Mouse (Mus musculus): Measurements from ENCODE around the gene Hps4. TPM values are rescaled to one million over a fixed set of nuclear protein-coding genes. Genes with fewer than 3 reads are reported as not detected.
"Not testable (repeated sequence)": the region's sequence is repeated elsewhere in the genome, so short reads cannot be mapped to it uniquely, and the experiment has no call there.

The Hps4 gene
- total RNA-seq, 2 experiments from 2014 or later: 25.0 to 29.9 TPM

DNA sequence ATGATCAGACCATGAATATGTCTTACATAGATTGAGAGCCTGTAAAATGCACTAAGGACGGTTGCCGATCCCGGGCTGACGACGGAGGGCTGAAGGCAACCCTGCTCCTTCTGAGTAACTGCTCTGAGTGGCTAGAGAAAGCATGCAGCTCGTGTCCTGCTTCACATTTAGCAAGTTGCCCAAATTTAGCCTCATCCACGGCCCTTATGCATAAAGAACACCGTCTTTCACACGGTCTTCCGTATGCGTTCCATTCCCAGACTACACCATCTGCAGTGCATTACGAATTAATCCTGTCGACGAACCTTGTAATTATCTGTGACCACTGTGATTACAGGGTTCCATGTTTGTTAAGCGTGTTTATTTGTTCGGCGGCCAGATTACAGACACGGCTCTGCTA, 53.2 kb downstream of the Hps4 start:
- DNase-seq (ENCODE audit: low spot score in 2 of 2): no peak

- no peak for DNase-seq (ENCODE audit: low spot score in 2 of 2)
Measured at GRCm38 (mm10) chr5:112399284-112399683, 56.4 kb downstream of the Hps4 start.

- no peak for DNase-seq (ENCODE audit: low spot score in 2 of 2)
Measured at GRCm38 (mm10) chr5:112402437-112402836, 59.6 kb downstream of the Hps4 start.

DNA sequence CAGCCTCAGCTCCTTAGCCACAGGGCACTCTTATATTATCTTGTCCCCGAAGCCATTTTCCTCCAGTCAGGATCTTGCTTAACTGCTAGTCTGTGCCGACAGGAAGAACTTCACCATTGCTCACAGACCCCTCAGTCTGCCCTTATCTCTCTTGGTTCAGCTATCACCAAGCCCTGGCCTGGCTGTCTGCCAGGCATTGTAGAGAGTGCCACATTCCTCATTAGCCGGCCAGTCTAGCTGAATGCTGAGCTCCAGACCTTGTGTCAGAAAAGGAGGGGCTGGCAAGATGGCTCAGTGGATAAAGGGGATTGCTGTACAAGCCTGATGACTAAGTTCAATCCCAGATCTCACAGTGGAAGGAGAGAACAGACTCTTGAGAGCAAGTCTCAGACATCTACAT, 63.1 kb downstream of the Hps4 start:
- DNase-seq (ENCODE audit: low spot score in 2 of 2): no peak

GRCm38 (mm10) chr5:112409274-112409673, 66.4 kb downstream of the Hps4 start:
- DNase-seq (ENCODE audit: low spot score in 2 of 2): no peak

- DNase-seq (ENCODE audit: low spot score in 2 of 2): no peak
Measured at GRCm38 (mm10) chr5:112411072-112411471, 68.2 kb downstream of the Hps4 start.

DNA sequence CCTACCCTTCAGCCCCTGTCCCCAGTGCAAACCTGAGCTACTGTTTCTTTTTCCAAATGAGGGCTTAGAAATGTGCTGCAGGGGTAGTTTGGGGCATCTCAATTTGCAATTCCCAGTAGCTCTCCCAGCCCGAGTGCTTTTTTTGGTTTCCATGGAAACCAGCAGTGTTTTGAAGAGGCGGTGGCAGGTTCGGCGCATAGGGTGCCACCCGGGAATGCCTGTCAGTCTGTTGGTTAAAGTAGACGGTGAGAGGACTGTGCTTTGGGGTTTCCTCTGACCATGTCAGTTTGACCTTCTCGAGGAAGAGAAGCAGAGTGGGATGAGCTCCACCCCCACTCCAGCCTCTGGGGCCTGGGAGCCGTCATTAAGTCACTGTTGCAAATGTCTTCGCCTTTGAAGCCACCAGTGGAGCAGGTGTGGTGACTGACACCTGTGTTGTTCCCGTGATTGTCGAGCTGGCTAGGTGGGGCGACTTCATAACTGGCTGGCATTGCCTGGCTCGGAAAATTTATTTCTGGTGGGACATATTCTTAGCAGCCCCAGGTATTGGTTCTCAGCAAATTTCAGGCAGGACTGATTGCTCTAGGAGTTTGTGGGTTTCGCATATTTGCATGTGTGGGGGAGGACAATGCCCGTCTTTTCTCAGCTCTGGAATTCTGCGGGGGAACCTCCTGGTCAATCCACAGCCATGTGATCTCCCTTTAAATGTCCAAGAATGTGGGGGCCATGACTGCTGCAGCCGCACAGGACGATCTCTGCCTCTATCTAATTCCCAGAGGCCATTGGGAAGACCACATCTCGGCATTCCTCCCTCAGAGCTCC, 68.8 kb downstream of the Hps4 start:
- DNase-seq (ENCODE audit: low spot score in 2 of 2): peak in 1 of 2 experiments; percentile 79

- not testable (repeated sequence) for DNase-seq (ENCODE audit: low spot score in 2 of 2)
Measured at GRCm38 (mm10) chr5:112412781-112413180, 69.9 kb downstream of the Hps4 start.

- no peak for DNase-seq (ENCODE audit: low spot score in 2 of 2)
Measured at GRCm38 (mm10) chr5:112416673-112417072, 73.8 kb downstream of the Hps4 start.

GRCm38 (mm10) chr5:112418023-112418422, 75.1 kb downstream of the Hps4 start:
- DNase-seq (ENCODE audit: low spot score in 2 of 2): no peak

GRCm38 (mm10) chr5:112419535-112419934, 76.7 kb downstream of the Hps4 start:
- no peak for DNase-seq (ENCODE audit: low spot score in 2 of 2)

DNA sequence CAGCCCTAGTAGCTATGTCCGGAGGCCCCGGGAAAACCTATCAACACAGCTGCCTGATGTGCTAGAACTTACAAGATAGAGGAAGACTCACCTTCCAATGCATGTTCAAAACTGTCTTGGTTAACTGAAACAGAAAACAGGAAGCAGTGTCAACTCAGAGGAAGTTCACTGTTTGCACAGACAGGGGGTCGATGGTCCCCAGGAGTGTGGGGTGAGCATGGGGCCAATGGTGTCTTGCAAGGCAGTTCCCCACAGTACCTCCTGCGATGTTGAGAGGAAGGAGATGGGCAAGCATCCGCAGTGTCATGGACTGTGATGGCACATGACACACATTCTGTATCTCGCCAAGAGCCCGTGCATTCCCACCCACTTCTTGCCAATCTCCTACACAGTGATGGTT, 83.8 kb downstream of the Hps4 start:
- no peak for DNase-seq (ENCODE audit: low spot score in 2 of 2)

- DNase-seq (ENCODE audit: low spot score in 2 of 2): peak; percentile 63 to 83
Measured at GRCm38 (mm10) chr5:112427283-112427682, 84.4 kb downstream of the Hps4 start.

Other genes starting within 250 kb of the Hps4 start
- 1 to 10 TPM; 1.1 to 1.8 TPM for gene Cryba4, start 90.6 kb upstream of the Hps4 start, total RNA-seq (2021)
- gene Crybb1, start 87.3 kb upstream of the Hps4 start, total RNA-seq (2021): 10 to 100 TPM; 16.1 to 17.5 TPM
- gene Tpst2, start 66.4 kb upstream of the Hps4 start, total RNA-seq (2021): 10 to 100 TPM; 41.1 to 43.0 TPM
- gene Tfip11, start 16.7 kb upstream of the Hps4 start, total RNA-seq (2021): 10 to 100 TPM; 34.9 to 36.8 TPM
- gene Srrd, start within 50 bp of the Hps4 start, total RNA-seq (2021): 10 to 100 TPM; 26.4 to 30.1 TPM
- not detected for gene Gm6583, start 12.9 kb downstream of the Hps4 start, total RNA-seq (2021)
- 100 to 1,000 TPM; 161 to 174 TPM for gene Asphd2, start 51.8 kb downstream of the Hps4 start, total RNA-seq (2021)
- not detected for gene Gm6588, start 106.3 kb downstream of the Hps4 start, total RNA-seq (2021)
- gene Sez6l, start 234.1 kb downstream of the Hps4 start, total RNA-seq (2021): 100 to 1,000 TPM; 202 to 218 TPM